Mouse (Mus musculus) heart, adult 2 months (tissue): Measurements from ENCODE around the gene Usp30. TPM values are rescaled to one million over a fixed set of nuclear protein-coding genes. Genes with fewer than 3 reads are reported as not detected.

ENCODE experiments used
- DNase-seq, 2 experiments: peaks; one replicate each; pipeline ENCODE4 v3.0.0; 2021
- H3K27ac ChIP-seq: fragments of 200-600 bp; 2 replicates; pipeline ENCODE4 v1.8.1; 2022
- H3K27me3 ChIP-seq: fragments of 200-500 bp; 2 replicates; pipeline ENCODE4 v1.6.1; 2012; ENCODE audit warnings: mild to moderate bottlenecking, low read length, inconsistent platforms, mixed read lengths; ENCODE audit not compliant: control insufficient read depth, insufficient read depth
- H3K36me3 ChIP-seq: fragments of 200-500 bp; 2 replicates; pipeline ENCODE4 v1.6.1; 2012; ENCODE audit warnings: low read length, inconsistent platforms; ENCODE audit not compliant: control insufficient read depth, insufficient read depth
- H3K4me1 ChIP-seq: fragments of 200-500 bp; 2 replicates; pipeline ENCODE4 v1.6.1; 2011; ENCODE audit warnings: low read length; ENCODE audit not compliant: control insufficient read depth, insufficient read depth
- H3K4me3 ChIP-seq: fragments of 200-600 bp; 2 replicates; pipeline ENCODE4 v1.8.1; 2022
- H3K79me2 ChIP-seq: fragments of 200-500 bp; replicated peaks from 2 replicates; pipeline ENCODE4 v1.6.1; 2012; ENCODE audit warnings: mild to moderate bottlenecking, inconsistent platforms, low read length, moderate library complexity, mixed read lengths; ENCODE audit not compliant: control insufficient read depth, insufficient read depth
- H3K9ac ChIP-seq: fragments of 200-500 bp; 2 replicates; pipeline ENCODE4 v1.6.1; 2012; ENCODE audit warnings: low read depth, mild to moderate bottlenecking, control low read depth, inconsistent platforms, low read length, mixed read lengths
- CTCF ChIP-seq: fragments of 200-600 bp; IDR thresholded peaks from 2 replicates; pipeline ENCODE4 v1.8.1; 2022; ENCODE audit warnings: antibody characterized with exemption, mild to moderate bottlenecking, moderate library complexity
- EP300 ChIP-seq: fragments of 200-500 bp; IDR thresholded peaks from 2 replicates; pipeline ENCODE4 v1.6.1; 2011; ENCODE audit warnings: low read depth, low read length, control low read depth; ENCODE audit not compliant: insufficient read depth
- POLR2A ChIP-seq: fragments of 200-500 bp; IDR thresholded peaks from 2 replicates; pipeline ENCODE4 v1.6.1; 2011; ENCODE audit warnings: mild to moderate bottlenecking, low read depth, low read length, control low read depth; ENCODE audit not compliant: insufficient read depth
- whole genome bisulfite sequencing: fragments of 180-500 bp; shearing (Covaris S2); methylation state at CpG from one replicate; pipeline ENCODE4 v1.1.7; 2018; 5-methylcytosine and 5-hydroxymethylcytosine counted together
- intact Hi-C: fragments of 180-260 bp; cut with DNase I; formaldehyde crosslinking; loops from one replicate; pipeline ENCODE4 v1.15.1; 2025
- polyA plus RNA-seq: library from polyadenylated mRNA; depleted of rRNA; stranded (reverse); fragments of >200 nt; gene quantifications from 2 replicates; pipeline ENCODE4 v1.2.3, GENCODE M21; 2012
- total RNA-seq, 2 experiments: library from RNA; stranded (reverse); gene quantifications; 2 replicates each; pipeline ENCODE4 v1.2.3; 2021

Usp30 gene
- total and polyA plus RNA-seq, 3 experiments = 10.1 to 11.2 (median 11.2) TPM

DNA sequence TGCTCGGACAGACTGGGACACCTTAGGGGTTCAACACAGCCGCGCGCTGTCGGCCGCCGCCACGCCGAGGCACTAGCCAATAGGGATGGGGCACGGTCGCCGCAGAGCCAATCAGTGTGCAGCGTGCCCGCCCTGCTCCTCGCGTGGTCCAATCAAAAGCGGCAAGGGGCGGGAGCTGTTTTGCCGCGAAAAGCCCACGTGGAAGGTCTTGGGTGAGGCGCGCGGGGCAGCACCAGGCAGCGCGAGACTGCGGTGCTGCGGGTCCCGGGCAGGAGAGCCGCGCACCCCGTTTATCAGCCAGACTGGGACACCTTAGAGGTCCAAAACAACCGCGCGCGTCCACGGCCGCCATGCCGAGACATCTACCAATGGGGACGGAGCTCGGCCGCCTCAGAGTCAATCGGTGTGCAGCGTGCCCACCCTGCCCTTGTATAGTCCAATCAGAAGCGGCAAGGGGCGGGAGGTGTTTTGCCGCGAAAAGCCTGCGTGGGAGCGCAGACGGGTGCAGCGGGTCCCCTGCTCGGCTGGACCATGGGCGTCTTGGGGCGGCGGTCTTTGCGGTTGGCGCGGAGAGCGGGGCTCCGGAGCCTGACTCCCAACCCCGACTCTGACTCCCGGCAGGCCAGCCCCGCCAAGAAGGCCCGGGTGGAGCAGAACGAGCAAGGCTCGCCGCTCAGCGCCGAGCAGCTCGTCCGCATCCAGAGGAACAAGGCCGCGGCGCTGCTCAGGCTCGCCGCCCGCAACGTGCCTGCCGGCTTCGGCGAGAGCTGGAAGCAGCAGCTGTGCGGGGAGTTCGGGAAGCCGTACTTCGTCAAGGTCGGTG, 65.6 kb downstream of the Usp30 start:
- intact Hi-C loops = no loop called here
- Histone ChIP-seq H3K79me2 (no peaks in the 10 kb centered on the region), H3K9ac (peak overlapping the region; percentile 69), H3K36me3 (no peaks in the 10 kb centered on the region), H3K4me3 (peak overlapping the region; percentile 73), H3K4me1 (peaks cover 1% of the 10 kb centered on the region), H3K27ac (peak overlapping the region; percentile 84), H3K27me3 (no peaks in the 10 kb centered on the region)
- WGBS = under 1% methylated on average over 87 of the region's 87 CpGs
- TF ChIP-seq POLR2A = no peak
- TF ChIP-seq EP300 = no peak
- TF ChIP-seq CTCF = no peak
- peak; percentile 95 for DNase-seq

DNA sequence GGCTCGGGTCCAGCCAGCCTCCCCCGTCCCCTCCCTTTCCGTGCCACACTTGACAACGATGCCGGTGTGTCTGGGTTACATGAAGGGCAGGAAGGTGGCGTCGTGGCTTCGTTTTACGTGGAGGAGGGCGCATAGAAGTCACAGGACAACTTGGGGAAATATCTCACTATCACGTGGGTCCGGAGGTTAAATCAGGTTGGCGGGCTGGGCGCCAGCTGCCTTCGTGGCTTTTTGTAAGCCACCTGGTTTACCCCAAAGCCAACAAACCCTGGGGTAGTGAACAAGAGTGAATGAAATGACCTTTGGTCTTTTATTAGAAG, 66.2 kb downstream of the Usp30 start:
- TF ChIP-seq EP300 (peak; percentile 75; the same call in 1 of the 2 replicates), CTCF (no peak), POLR2A (peak; percentile 33; the same call in 1 of the 2 replicates)

DNA sequence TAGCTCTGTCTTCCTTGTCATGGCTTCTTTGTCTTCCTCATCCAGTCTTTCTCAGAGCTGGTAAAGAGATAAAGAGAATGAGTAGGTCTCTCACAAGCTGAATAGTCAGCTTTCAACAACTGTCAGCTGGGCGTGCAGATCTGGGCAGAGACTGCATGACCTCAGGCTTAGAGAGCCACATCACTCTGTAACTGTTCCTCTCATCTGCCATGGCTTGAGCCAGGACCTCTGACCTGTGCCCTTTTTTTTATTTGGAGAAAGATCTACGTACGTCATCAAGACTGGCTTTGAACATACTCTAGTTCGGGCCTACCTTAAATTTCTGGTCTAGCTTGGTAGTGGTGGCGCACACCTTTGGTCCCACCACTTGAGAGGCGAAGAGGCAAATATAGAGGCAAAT, 67.6 kb downstream of the Usp30 start:
- WGBS = 86% methylated on average over 6 of the region's 6 CpGs
- peak overlapping the region; percentile 72 for H3K27ac ChIP-seq
- H3K79me2 ChIP-seq = no peaks in the 10 kb centered on the region
- no peak overlapping the region for H3K4me3 ChIP-seq
- intact Hi-C loops = no loop called here
- TF ChIP-seq EP300 (no peak), CTCF (no peak), POLR2A (no peak)
- H3K27me3 ChIP-seq = no peaks in the 10 kb centered on the region
- no peak for DNase-seq
- peaks cover 3% of the 10 kb centered on the region for H3K4me1 ChIP-seq
- H3K36me3 ChIP-seq = no peaks in the 10 kb centered on the region
- H3K9ac ChIP-seq = no peak overlapping the region

More for the DNA sequence above, 66.2 kb downstream of the Usp30 start:
- Histone ChIP-seq H3K27me3 (no peaks in the 10 kb centered on the region), H3K9ac (peak overlapping the region; percentile 51), H3K36me3 (no peaks in the 10 kb centered on the region), H3K4me1 (peaks cover 1% of the 10 kb centered on the region), H3K27ac (peak overlapping the region; percentile 84), H3K79me2 (no peaks in the 10 kb centered on the region), H3K4me3 (peak overlapping the region; percentile 73)
- intact Hi-C loops = no loop called here
- peak; percentile 70 to 80 for DNase-seq
- under 1% methylated on average over 15 of the region's 15 CpGs for WGBS

DNA sequence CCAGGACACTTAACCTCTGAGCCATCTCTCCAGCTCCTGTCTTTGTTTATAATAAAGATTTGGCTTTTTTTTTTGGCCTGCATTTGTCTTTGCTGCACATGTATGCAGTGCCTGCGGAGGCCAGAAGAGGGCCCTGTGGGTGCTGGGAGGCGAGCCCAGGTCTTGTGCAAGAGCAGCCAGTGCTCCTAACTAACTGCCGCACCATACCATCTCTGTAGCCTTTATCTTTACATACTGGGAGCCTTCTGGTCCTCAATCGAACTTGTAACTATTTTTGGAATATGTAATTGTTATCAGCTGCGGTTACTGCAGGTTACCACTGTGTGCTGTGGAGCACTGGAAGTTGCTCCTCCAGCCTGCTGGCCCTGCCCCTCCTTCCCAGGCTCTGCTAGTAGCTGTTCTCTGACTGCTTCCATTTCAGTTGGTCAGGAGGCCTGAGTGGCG, 68.9 kb downstream of the Usp30 start:
- H3K4me3 ChIP-seq = no peak overlapping the region
- intact Hi-C loops = loop anchor here (2.0 kb wide), 1 partner anchor 19 kb away; no protein-coding TSS in a partner anchor
- H3K9ac ChIP-seq = no peak overlapping the region
- no peaks in the 10 kb centered on the region for H3K27me3 ChIP-seq
- peak; percentile 72 to 75 for DNase-seq
- peak; percentile 74 for TF ChIP-seq EP300
- TF ChIP-seq CTCF = peak; percentile 85
- TF ChIP-seq POLR2A = peak; percentile 54; the same call in 1 of the 2 replicates
- no peaks in the 10 kb centered on the region for H3K36me3 ChIP-seq
- peaks cover 6% of the 10 kb centered on the region for H3K4me1 ChIP-seq
- WGBS = 38% methylated on average over 6 of the region's 6 CpGs
- no peaks in the 10 kb centered on the region for H3K79me2 ChIP-seq
- H3K27ac ChIP-seq = peak overlapping the region; percentile 72

DNA sequence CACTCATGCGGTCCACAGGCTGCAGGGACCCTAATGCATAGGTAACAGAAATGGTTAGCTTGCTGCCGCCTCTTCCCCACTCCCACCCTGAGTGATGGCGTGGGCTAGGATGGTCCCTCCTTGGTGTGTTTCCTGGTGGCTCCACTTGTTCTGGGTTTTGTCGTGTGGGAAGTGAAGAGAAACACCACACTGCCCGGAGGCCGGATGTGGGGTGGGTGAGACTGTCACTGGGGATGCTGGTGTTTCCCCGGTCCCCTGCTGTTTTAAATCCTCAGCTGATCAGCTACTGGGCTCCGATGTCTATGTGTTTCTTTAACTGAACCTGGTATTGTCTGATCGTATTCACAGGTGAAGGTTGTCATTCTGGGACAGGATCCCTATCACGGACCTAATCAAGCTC, 70.3 kb downstream of the Usp30 start:
- H3K4me3 ChIP-seq = no peak overlapping the region
- no peaks in the 10 kb centered on the region for H3K79me2 ChIP-seq
- H3K27ac ChIP-seq = no peak overlapping the region
- peaks cover 12% of the 10 kb centered on the region for H3K4me1 ChIP-seq
- H3K9ac ChIP-seq = no peak overlapping the region
- DNase-seq = no peak
- WGBS = 86% methylated on average over 10 of the region's 10 CpGs
- no peaks in the 10 kb centered on the region for H3K27me3 ChIP-seq
- intact Hi-C loops = loop anchor here (2.0 kb wide), 1 partner anchor 17 kb away; no protein-coding TSS in a partner anchor
- no peaks in the 10 kb centered on the region for H3K36me3 ChIP-seq
- TF ChIP-seq EP300 (no peak), POLR2A (no peak), CTCF (no peak)
